9 mouse cellular contexts compared by ENCODE assay signal in genomic region chr15:97788821-97789220, GRCm38 (mm10). TPM values are rescaled to one million over a fixed set of nuclear protein-coding genes. Genes with fewer than 3 reads are reported as not detected.
DNase-seq lines count a peak whose midpoint lies in the region; ATAC-seq and TF ChIP-seq lines count a peak whose summit lies in the region.
"Had no signal": no experiment of that assay in that cellular context is flagged by ENCODE, and none has a peak within 500 bp of the region (broad histone marks: within the 10 kb centered on the region; RNA-seq: fewer than 3 reads in every experiment).

No protein-coding gene starts in this region.

- H3K4me3 ChIP-seq in hindbrain, embryonic 12.5 days: no peak overlapping the region
- no peak overlapping the region for H3K4me3 ChIP-seq in hindbrain, embryonic 11.5 days (ENCODE audit: low read depth, low read length)
- H3K4me3 ChIP-seq in G1E (ENCODE audit: low read depth, low read length): peak overlapping the region; percentile 95; the same call in 1 of the 2 replicates
- H3K4me3 ChIP-seq in liver, embryonic 14.5 days (ENCODE audit: insufficient read depth in 1 of 2, low read depth in 2 of 2, low read length in 2 of 2): no peak overlapping the region
- H3K4me3 ChIP-seq: erythroblast, embryonic 14.5 days had no signal

- no peak for TF ChIP-seq CTCF in G1E (IDR thresholded peaks at IDR 0.05; ENCODE audit: low read depth, low read length)
- TF ChIP-seq CTCF in liver, embryonic 14.5 days (IDR thresholded peaks at IDR 0.05; ENCODE audit: low read depth): 0 out of 2 replicates have a peak, but pooled peaks have one; percentile 3

- H3K9me3 ChIP-seq in hindbrain, embryonic 12.5 days (replicated peaks): no peaks in the 10 kb centered on the region
- no peaks in the 10 kb centered on the region for H3K9me3 ChIP-seq in hindbrain, embryonic 11.5 days (ENCODE audit: control insufficient read depth, low read length)
- no peaks in the 10 kb centered on the region for H3K9me3 ChIP-seq in G1E (replicated peaks)
- H3K9me3 ChIP-seq in liver, embryonic 14.5 days (ENCODE audit: control insufficient read depth, low read length): no peaks in the 10 kb centered on the region

- H3K36me3 ChIP-seq in hindbrain, embryonic 12.5 days: peaks cover 32% of the 10 kb centered on the region
- H3K36me3 ChIP-seq in hindbrain, embryonic 11.5 days (ENCODE audit: control insufficient read depth, insufficient read depth, low read length): peaks cover 2% of the 10 kb centered on the region; the same call in 1 of the 2 replicates
- H3K36me3 ChIP-seq in G1E (replicated peaks): peaks cover 81% of the 10 kb centered on the region
- H3K36me3 ChIP-seq in liver, embryonic 14.5 days (replicated peaks; ENCODE audit: control insufficient read depth, insufficient read depth, low read depth): peaks cover 6% of the 10 kb centered on the region; the same call in 1 of the 2 replicates

- no peak overlapping the region for H3K4me2 ChIP-seq in hindbrain, embryonic 12.5 days (replicated peaks)
- H3K4me2 ChIP-seq in hindbrain, embryonic 11.5 days (replicated peaks; ENCODE audit: low read depth, low read length): no peak overlapping the region
- no peak overlapping the region for H3K4me2 ChIP-seq in liver, embryonic 14.5 days (ENCODE audit: low read depth)

- peaks cover 7% of the 10 kb centered on the region for H3K4me1 ChIP-seq in hindbrain, embryonic 12.5 days
- no peaks in the 10 kb centered on the region; the same call in 1 of the 2 replicates for H3K4me1 ChIP-seq in hindbrain, embryonic 11.5 days (replicated peaks; ENCODE audit: control insufficient read depth, insufficient read depth, low read length)
- peaks cover 85% of the 10 kb centered on the region for H3K4me1 ChIP-seq in G1E (ENCODE audit: insufficient read depth, low read depth, low read length)
- H3K4me1 ChIP-seq in liver, embryonic 14.5 days (replicated peaks; ENCODE audit: control insufficient read depth in 2 of 2, insufficient read depth in 2 of 2, low read length in 1 of 2): peaks cover 25% of the 10 kb centered on the region in 2 experiments

- no peak for DNase-seq in hindbrain, embryonic 11.5 days (ENCODE audit: low spot score)
- no peak for DNase-seq in G1E (ENCODE audit: low spot score)
- DNase-seq in cerebellum, adult 11-12 months: peak; percentile 87
- DNase-seq in heart, postnatal 10 days: peak; percentile 48 to 54
- DNase-seq in liver, embryonic 14.5 days (ENCODE audit: low read depth in 3 of 3, low spot score in 3 of 3): no peak
- DNase-seq in retina, embryonic 14.5 days (ENCODE audit: low spot score): no peak
- no peak for DNase-seq in spleen, postnatal 10 days (ENCODE audit: low spot score in 2 of 2)

- intact Hi-C loops in heart, postnatal 10 days (cut with DNase I): loop anchor here (5.0 kb wide), 1 partner anchor 163 kb away; no protein-coding TSS in a partner anchor

- H3K27ac ChIP-seq in hindbrain, embryonic 12.5 days: 0 out of 2 replicates have a peak overlapping the region, but pooled peaks have one; percentile 26
- H3K27ac ChIP-seq in hindbrain, embryonic 11.5 days (ENCODE audit: low read depth, low read length): no peak overlapping the region; the same call in 1 of the 2 replicates
- no peak overlapping the region; the same call in 1 of the 2 replicates for H3K27ac ChIP-seq in liver, embryonic 14.5 days

- H3K9ac ChIP-seq in hindbrain, embryonic 12.5 days: no peak overlapping the region
- H3K9ac ChIP-seq in hindbrain, embryonic 11.5 days (ENCODE audit: low read depth, low read length): no peak overlapping the region
- no peak overlapping the region for H3K9ac ChIP-seq in liver, embryonic 14.5 days (replicated peaks)

- 70% methylated on average over 6 of the region's 6 CpGs for WGBS in hindbrain, embryonic 12.5 days
- 76% methylated on average over 6 of the region's 6 CpGs for WGBS in hindbrain, embryonic 11.5 days
- WGBS in liver, embryonic 14.5 days (ENCODE audit: insufficient replicate concordance): 54% methylated on average over 6 of the region's 6 CpGs

- ATAC-seq in hindbrain, embryonic 12.5 days (ENCODE audit: low FRiP score): no peak
- no peak for ATAC-seq in hindbrain, embryonic 11.5 days (ENCODE audit: low FRiP score)
- ATAC-seq in G1E (ENCODE audit: extremely low read depth, insufficient number of reproducible peaks, low FRiP score, poor library complexity, severe bottlenecking): no peak
- ATAC-seq in liver, embryonic 14.5 days (ENCODE audit: insufficient read depth): no peak

- no peak for TF ChIP-seq EP300 in liver, embryonic 14.5 days (IDR thresholded peaks at IDR 0.05; ENCODE audit: low read depth)

- 0 out of 2 replicates have a peak, but pooled peaks cover 3% of the 10 kb centered on the region for H3K27me3 ChIP-seq in hindbrain, embryonic 12.5 days
- no peaks in the 10 kb centered on the region; the same call in 1 of the 2 replicates for H3K27me3 ChIP-seq in hindbrain, embryonic 11.5 days (ENCODE audit: control insufficient read depth, insufficient read depth, low read length)
- no peaks in the 10 kb centered on the region for H3K27me3 ChIP-seq in G1E (ENCODE audit: insufficient read depth, low read length)
- no peaks in the 10 kb centered on the region for H3K27me3 ChIP-seq in liver, embryonic 14.5 days (ENCODE audit: control insufficient read depth, insufficient read depth, low read length)

RNA-seq across cellular contexts. Expression of gene Slc48a1, which starts 10.5 kb away (rescaled TPM):
- 41.6 and 43.3 TPM in 2 replicates for polyA plus RNA-seq in hindbrain, embryonic 12.5 days (2016; fragmentation: Nextera tagmentation; extraction: Ambion mirVana)
- polyA plus RNA-seq in hindbrain, embryonic 11.5 days (2014; fragmentation: Nextera tagmentation; extraction: Ambion mirVana): 28.1 and 28.4 TPM in 2 replicates
- total RNA-seq in G1E (2014; fragmentation: Nextera tagmentation): 210 and 256 TPM in 2 replicates
- 108 and 116 TPM in 2 replicates for total RNA-seq in G1E (2017)
- polyA plus RNA-seq in G1E (2012): 113 and 125 TPM in 2 replicates
- 10 to 100 TPM; 62.0 to 71.0 TPM for total RNA-seq in heart, postnatal 10 days (2021)
- polyA plus RNA-seq in liver, embryonic 14.5 days (2012; rRNA removed): 35.0 and 47.8 TPM in 2 replicates
- polyA plus RNA-seq in liver, embryonic 14.5 days (2014; fragmentation: Nextera tagmentation; extraction: Ambion mirVana): 73.9 and 74.7 TPM in 2 replicates

RNA-seq across cellular contexts. Expression of gene Rapgef3, which starts 21.0 kb away (rescaled TPM):
- polyA plus RNA-seq in hindbrain, embryonic 12.5 days (2016; fragmentation: Nextera tagmentation; extraction: Ambion mirVana): 9.1 and 10.7 TPM in 2 replicates
- polyA plus RNA-seq in hindbrain, embryonic 11.5 days (2014; fragmentation: Nextera tagmentation; extraction: Ambion mirVana): 3.6 and 4.0 TPM in 2 replicates
- total RNA-seq in G1E (2014; fragmentation: Nextera tagmentation) (not detected in 2 replicates), G1E (2017) (under 0.01 and 0.05 TPM in 2 replicates)
- polyA plus RNA-seq in G1E (2012): 0.23 and 0.25 TPM in 2 replicates
- 10 to 100 TPM; 29.2 to 30.7 TPM for total RNA-seq in heart, postnatal 10 days (2021)
- polyA plus RNA-seq in liver, embryonic 14.5 days (2012; rRNA removed): 2.2 and 2.3 TPM in 2 replicates
- polyA plus RNA-seq in liver, embryonic 14.5 days (2014; fragmentation: Nextera tagmentation; extraction: Ambion mirVana): 0.84 and 0.95 TPM in 2 replicates
- polyA plus RNA-seq: erythroblast, embryonic 14.5 days had no signal

RNA-seq across cellular contexts. Expression of gene Hdac7, which starts 55.5 kb away (rescaled TPM):
- 26.7 and 29.1 TPM in 2 replicates for polyA plus RNA-seq in hindbrain, embryonic 12.5 days (2016; fragmentation: Nextera tagmentation; extraction: Ambion mirVana)
- polyA plus RNA-seq in hindbrain, embryonic 11.5 days (2014; fragmentation: Nextera tagmentation; extraction: Ambion mirVana): 17.9 and 19.4 TPM in 2 replicates
- total RNA-seq in G1E (2014; fragmentation: Nextera tagmentation): 20.4 and 21.1 TPM in 2 replicates
- 3.0 and 3.9 TPM in 2 replicates for total RNA-seq in G1E (2017)
- polyA plus RNA-seq in G1E (2012): 117 and 164 TPM in 2 replicates
- 10 to 100 TPM; 57.9 to 59.4 TPM for total RNA-seq in heart, postnatal 10 days (2021)
- polyA plus RNA-seq in liver, embryonic 14.5 days (2012; rRNA removed): 8.6 and 11.3 TPM in 2 replicates
- 4.7 and 6.6 TPM in 2 replicates for polyA plus RNA-seq in liver, embryonic 14.5 days (2014; fragmentation: Nextera tagmentation; extraction: Ambion mirVana)

RNA-seq across cellular contexts. Expression of gene Endou, which starts 57.7 kb away (rescaled TPM):
- 0.25 TPM in 2 replicates for polyA plus RNA-seq in hindbrain, embryonic 12.5 days (2016; fragmentation: Nextera tagmentation; extraction: Ambion mirVana)
- polyA plus RNA-seq in hindbrain, embryonic 11.5 days (2014; fragmentation: Nextera tagmentation; extraction: Ambion mirVana): 0.11 TPM in 1 of 2 replicates, not detected in the other
- not detected in 2 replicates for total RNA-seq in G1E (2014; fragmentation: Nextera tagmentation)
- 0.05 and 0.17 TPM in 2 replicates for total RNA-seq in G1E (2017)
- not detected in 2 replicates for polyA plus RNA-seq in G1E (2012)
- total RNA-seq in heart, postnatal 10 days (2021): 1 to 10 TPM; 3.8 to 4.0 TPM
- polyA plus RNA-seq in liver, embryonic 14.5 days (2012; rRNA removed): 0.01 and 0.02 TPM in 2 replicates
- polyA plus RNA-seq in liver, embryonic 14.5 days (2014; fragmentation: Nextera tagmentation; extraction: Ambion mirVana): not detected in 2 replicates
- polyA plus RNA-seq: erythroblast, embryonic 14.5 days had no signal

Comparison
In these comparisons a context has a peak if more than half of its experiments do, and no peak if none do; other contexts are left out.
1. DNase-seq: peak in cerebellum, adult 11-12 months (single experiment) and heart, postnatal 10 days (2 of 2); none in hindbrain, embryonic 11.5 days (single experiment), G1E (single experiment), liver, embryonic 14.5 days (0 of 3), retina, embryonic 14.5 days (single experiment) and spleen, postnatal 10 days (0 of 2).